ENCODE assay signal across 10 mouse cellular contexts in the genomic region with DNA sequence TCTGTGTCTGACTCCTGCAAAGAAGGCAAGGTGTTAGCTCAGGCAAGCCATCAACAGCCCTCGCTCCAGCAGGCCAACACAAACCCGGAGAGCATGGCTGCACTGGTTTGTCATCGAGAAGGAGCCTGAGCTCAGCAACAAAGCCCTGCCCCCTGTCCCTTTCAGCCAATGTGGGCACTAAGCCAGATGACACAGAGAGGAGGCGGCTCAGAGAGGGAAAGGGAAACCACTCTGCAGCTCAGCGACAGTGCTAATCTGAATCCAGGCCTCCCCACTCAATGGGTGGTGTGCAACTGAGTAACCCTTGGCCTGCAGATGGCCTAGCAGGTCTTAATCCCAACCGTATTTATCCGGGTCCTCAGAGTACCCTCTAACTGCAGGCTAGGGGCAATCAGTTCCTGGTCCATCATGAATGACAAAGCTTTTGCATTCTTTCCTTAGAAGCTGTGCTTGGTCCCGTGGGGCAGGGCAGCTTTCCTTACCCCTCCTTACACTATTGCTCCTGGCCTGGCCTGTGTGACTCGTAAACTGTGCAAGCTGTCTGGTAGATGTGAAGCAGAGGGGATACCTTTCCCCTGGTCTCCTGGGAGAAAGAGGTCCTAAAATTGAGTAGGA. TPM values are rescaled to one million over a fixed set of nuclear protein-coding genes. Genes with fewer than 3 reads are reported as not detected.
DNase-seq lines count a peak whose midpoint lies in the region; ATAC-seq and TF ChIP-seq lines count a peak whose summit lies in the region.
"Had no signal": no experiment of that assay in that cellular context is flagged by ENCODE, and none has a peak within 500 bp of the region (broad histone marks: within the 10 kb centered on the region; RNA-seq: fewer than 3 reads in every experiment).

No protein-coding gene starts in this region.

- no peaks in the 10 kb centered on the region for H3K27me3 ChIP-seq in lung, postnatal 0 days (replicated peaks; ENCODE audit: insufficient read depth, low read length)
- no peaks in the 10 kb centered on the region for H3K27me3 ChIP-seq in hindbrain, embryonic 12.5 days
- H3K27me3 ChIP-seq: midbrain, embryonic 15.5 days had no signal

- no peaks in the 10 kb centered on the region for H3K9me3 ChIP-seq in lung, postnatal 0 days (ENCODE audit: low read length)
- H3K9me3 ChIP-seq in hindbrain, embryonic 12.5 days (replicated peaks): no peaks in the 10 kb centered on the region
- H3K9me3 ChIP-seq: midbrain, embryonic 15.5 days had no signal

- peak; percentile 33; the same call in 1 of the 2 replicates for ATAC-seq in frontal cortex, adult (ENCODE audit: low TSS enrichment)
- no peak for ATAC-seq in lung, postnatal 0 days
- peak; percentile 48 for ATAC-seq in megakaryocyte-erythroid progenitor cell, adult 5-6 weeks (replicated peaks; ENCODE audit: low FRiP score, low TSS enrichment, poor library complexity, severe bottlenecking)
- ATAC-seq in hindbrain, embryonic 12.5 days (ENCODE audit: low FRiP score): no peak
- ATAC-seq: midbrain, embryonic 15.5 days had no signal

- no peak for TF ChIP-seq CTCF in lung, postnatal 0 days (IDR thresholded peaks at IDR 0.05)

- H3K36me3 ChIP-seq in lung, postnatal 0 days (ENCODE audit: insufficient read depth, low read length): peaks cover 9% of the 10 kb centered on the region; the same call in 1 of the 2 replicates
- H3K36me3 ChIP-seq in hindbrain, embryonic 12.5 days: peaks cover 74% of the 10 kb centered on the region

- no peak overlapping the region for H3K9ac ChIP-seq in lung, postnatal 0 days (replicated peaks; ENCODE audit: low read depth)
- H3K9ac ChIP-seq in hindbrain, embryonic 12.5 days: no peak overlapping the region
- H3K9ac ChIP-seq: midbrain, embryonic 15.5 days had no signal

- TF ChIP-seq EP300 in lung, postnatal 0 days (IDR thresholded peaks at IDR 0.05): no peak

- no peak overlapping the region for H3K4me2 ChIP-seq in lung, postnatal 0 days (replicated peaks; ENCODE audit: low read depth, low read length)
- no peak overlapping the region for H3K4me2 ChIP-seq in hindbrain, embryonic 12.5 days (replicated peaks)
- H3K4me2 ChIP-seq: midbrain, embryonic 15.5 days had no signal

- H3K4me3 ChIP-seq in lung, postnatal 0 days (ENCODE audit: low read depth, low read length): no peak overlapping the region
- no peak overlapping the region for H3K4me3 ChIP-seq in hindbrain, embryonic 12.5 days
- H3K4me3 ChIP-seq: midbrain, embryonic 15.5 days had no signal

- H3K27ac ChIP-seq in lung, postnatal 0 days (ENCODE audit: low read length): no peak overlapping the region
- no peak overlapping the region for H3K27ac ChIP-seq in hindbrain, embryonic 12.5 days
- H3K27ac ChIP-seq: midbrain, embryonic 15.5 days had no signal

- H3K4me1 ChIP-seq in lung, postnatal 0 days (ENCODE audit: insufficient read depth, low read depth, low read length): peaks cover 3% of the 10 kb centered on the region
- H3K4me1 ChIP-seq in hindbrain, embryonic 12.5 days: peaks cover 16% of the 10 kb centered on the region

- WGBS in lung, postnatal 0 days: 61% methylated on average over 9 of the region's 9 CpGs
- 84% methylated on average over 9 of the region's 9 CpGs for WGBS in hindbrain, embryonic 12.5 days

- DNase-seq in frontal cortex, postnatal 14 days (ENCODE audit: low spot score in 2 of 2): no peak
- peak; percentile 43 for DNase-seq in lung, postnatal 0 days (ENCODE audit: low spot score)
- no peak for DNase-seq in lung, postnatal 25 days (ENCODE audit: low spot score)
- DNase-seq in adrenal gland, postnatal 14 days: peak; percentile 84
- DNase-seq in spleen, postnatal 36 days (ENCODE audit: low spot score in 2 of 2): no peak
- DNase-seq: cerebellum, adult 8-10 months had no signal

RNA-seq across cellular contexts. Expression of a gene that starts 4.8 kb away (rescaled TPM):
- polyA plus RNA-seq in lung, postnatal 0 days (2015; fragmentation: Nextera tagmentation; extraction: Ambion mirVana): 3.5 and 4.9 TPM in 2 replicates
- total RNA-seq in adrenal gland, postnatal 14 days (2021): 12.3 and 14.9 TPM in 2 replicates
- 0.81 and 1.2 TPM in 2 replicates for total RNA-seq in megakaryocyte-erythroid progenitor cell, adult 5-6 weeks (2014; fragmentation: Nextera tagmentation)
- total RNA-seq in megakaryocyte-erythroid progenitor cell, adult 5-6 weeks (2017): 0.33 TPM in 1 of 2 replicates, not detected in the other
- 4.6 and 4.9 TPM in 2 replicates for polyA plus RNA-seq in hindbrain, embryonic 12.5 days (2016; fragmentation: Nextera tagmentation; extraction: Ambion mirVana)

RNA-seq across cellular contexts. Expression of a gene that starts 5.3 kb away (rescaled TPM):
- 50.1 and 51.6 TPM in 2 replicates for polyA plus RNA-seq in lung, postnatal 0 days (2015; fragmentation: Nextera tagmentation; extraction: Ambion mirVana)
- 52.2 and 54.9 TPM in 2 replicates for total RNA-seq in adrenal gland, postnatal 14 days (2021)
- 37.7 and 50.6 TPM in 2 replicates for total RNA-seq in megakaryocyte-erythroid progenitor cell, adult 5-6 weeks (2014; fragmentation: Nextera tagmentation)
- total RNA-seq in megakaryocyte-erythroid progenitor cell, adult 5-6 weeks (2017): 58.4 and 68.6 TPM in 2 replicates
- polyA plus RNA-seq in hindbrain, embryonic 12.5 days (2016; fragmentation: Nextera tagmentation; extraction: Ambion mirVana): 99.2 and 108 TPM in 2 replicates

Comparison
In these comparisons a context has a peak if more than half of its experiments do, and no peak if none do; other contexts are left out.
1. DNase-seq: peak in lung, postnatal 0 days (single experiment) and adrenal gland, postnatal 14 days (single experiment); none in frontal cortex, postnatal 14 days (0 of 2), lung, postnatal 25 days (single experiment) and spleen, postnatal 36 days (0 of 2).
2. ATAC-seq: peak in frontal cortex, adult (single experiment) and megakaryocyte-erythroid progenitor cell, adult 5-6 weeks (single experiment); none in lung, postnatal 0 days (single experiment) and hindbrain, embryonic 12.5 days (single experiment).